Mouse (Mus musculus) heart, adult 18-20 months (tissue): ENCODE data around the gene Cyp51. TPM values are rescaled to one million over a fixed set of nuclear protein-coding genes. Genes with fewer than 3 reads are reported as not detected.

ENCODE experiments used
- total RNA-seq, 2 experiments: library from RNA; stranded (reverse); gene quantifications; 2 replicates each; pipeline ENCODE4 v1.2.3; 2021

The Cyp51 gene
- total RNA-seq, 2 experiments from 2014 or later, result 6.4 to 7.3 TPM

Other genes starting within 250 kb of the Cyp51 start
- gene Mterf1a, start 210.8 kb downstream of the Cyp51 start, total RNA-seq, result 1 to 10 TPM; 3.1 to 4.7 TPM
- 10 to 100 TPM; 43.3 to 47.3 TPM for gene Akap9, start 176.7 kb downstream of the Cyp51 start, total RNA-seq
- gene Mterf1b, start 87.6 kb upstream of the Cyp51 start, total RNA-seq, result 1 to 10 TPM; 2.1 to 3.3 TPM